Mouse (Mus musculus) C2C12 (cell line): ENCODE measurements around the gene Mroh7.

ENCODE experiments used
- CTCF ChIP-seq: IDR thresholded peaks from one replicate; pipeline ENCODE4 v1.5.1; 2011; ENCODE audit not compliant: control insufficient read depth, insufficient read depth, insufficient read length
- MAX ChIP-seq: IDR thresholded peaks from one replicate; pipeline ENCODE4 v1.6.1; 2011; ENCODE audit warnings: mild to moderate bottlenecking, control low read depth
- MYOG ChIP-seq: IDR thresholded peaks from one replicate; pipeline ENCODE4 v1.6.1; 2011; ENCODE audit not compliant: control insufficient read depth, insufficient read length; ENCODE audit errors: extremely low read depth

- TF ChIP-seq CTCF (no peak), MAX (no peak), MYOG (no peak)
Observed at GRCm38 (mm10) chr4:106778116-106778788, 47.5 kb upstream of the Mroh7 start.
